ENCODE assay signal across 13 mouse cellular contexts in genomic region chr2:125331581-125331980, GRCm38 (mm10).
DNase-seq lines count a peak whose midpoint lies in the region.
"Had no signal": no experiment of that assay in that cellular context is flagged by ENCODE, and none has a peak within 500 bp of the region (broad histone marks: within the 10 kb centered on the region; RNA-seq: fewer than 3 reads in every experiment).

No protein-coding gene starts in this region.

- intact Hi-C loops in gastrocnemius, postnatal 36 days (cut with DNase I) = loop anchor here (5.0 kb wide), 1 partner anchor 96 kb away; no protein-coding TSS in a partner anchor
- intact Hi-C loops in heart, postnatal 36 days (cut with DNase I) = no loop called here

- peak; percentile 45 for DNase-seq in gastrocnemius, adult 18-20 months (ENCODE audit: low spot score)
- no peak for DNase-seq in gastrocnemius, postnatal 36 days
- peak; percentile 7 to 12 for DNase-seq in heart, adult 9 months (ENCODE audit: low spot score in 2 of 2)
- DNase-seq in heart, postnatal 36 days = no peak
- DNase-seq in Muller cell, postnatal 12 days (ENCODE audit: inconsistent ontology term) = peak; percentile 29
- DNase-seq in thymus, postnatal 36 days = no peak
- no peak for DNase-seq in kidney, postnatal 4 days
- DNase-seq: adrenal gland, postnatal 25 days; cerebellum, adult 2 months; cerebellum, postnatal 14 days; forebrain, postnatal 0 days; heart, postnatal 14 days; kidney, adult 2 months had no signal

Comparison
In these comparisons a context has a peak if more than half of its experiments do, and no peak if none do; other contexts are left out.
1. DNase-seq: peak in gastrocnemius, adult 18-20 months (single experiment), heart, adult 9 months (2 of 2) and Muller cell, postnatal 12 days (single experiment); none in gastrocnemius, postnatal 36 days (0 of 2), heart, postnatal 36 days (0 of 2), thymus, postnatal 36 days (0 of 2) and kidney, postnatal 4 days (0 of 2).